In the genomic region with DNA sequence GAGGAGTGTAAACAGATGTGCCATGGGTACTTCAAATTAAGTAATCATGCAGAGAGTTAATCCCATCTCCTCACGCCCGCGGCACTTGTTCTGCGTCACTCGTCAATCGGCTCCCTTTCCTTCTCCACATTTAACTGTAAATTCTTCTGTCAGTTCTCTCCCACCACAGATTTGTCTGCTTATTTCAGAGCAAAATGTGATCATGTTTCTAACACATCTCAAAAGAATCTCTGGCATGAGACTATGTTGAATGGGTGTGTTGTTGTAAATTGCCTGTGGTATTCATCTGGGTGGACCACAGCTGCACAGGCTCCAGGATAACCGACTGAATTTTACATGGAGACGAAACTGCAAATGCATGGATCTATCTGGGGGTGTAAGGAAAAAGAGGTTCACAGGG, we compare ENCODE assay signal across 24 mouse cellular contexts.
DNase-seq lines count a peak whose midpoint lies in the region; ATAC-seq and TF ChIP-seq lines count a peak whose summit lies in the region.
"Had no signal": no experiment of that assay in that cellular context is flagged by ENCODE, and none has a peak within 500 bp of the region (broad histone marks: within the 10 kb centered on the region; RNA-seq: fewer than 3 reads in every experiment).

No protein-coding gene starts in this region.

- H3K4me1 ChIP-seq in limb, embryonic 14.5 days (ENCODE audit: control insufficient read depth, insufficient read depth, low read length), result no peaks in the 10 kb centered on the region
- H3K4me1 ChIP-seq: embryonic facial prominence, embryonic 12.5 days; heart, embryonic 13.5 days; liver, embryonic 12.5 days; stomach, embryonic 15.5 days had no signal

- no peak for TF ChIP-seq CTCF in left cerebral cortex, adult 2 months (IDR thresholded peaks at IDR 0.05)

- intact Hi-C loops in left cerebral cortex, adult 2 months (cut with DNase I), result no loop called here
- intact Hi-C loops in left cerebral cortex, postnatal 4 days (cut with DNase I), result no loop called here

- WGBS in limb, embryonic 14.5 days, result 66% methylated on average over 8 of the region's 8 CpGs

- H3K36me3 ChIP-seq in limb, embryonic 14.5 days (ENCODE audit: control insufficient read depth, insufficient read depth, low read length), result no peaks in the 10 kb centered on the region
- H3K36me3 ChIP-seq: embryonic facial prominence, embryonic 12.5 days; heart, embryonic 13.5 days; kidney, embryonic 15.5 days; liver, embryonic 12.5 days; stomach, embryonic 15.5 days had no signal

- H3K27me3 ChIP-seq in limb, embryonic 14.5 days (ENCODE audit: control insufficient read depth, insufficient read depth, low read length), result no peaks in the 10 kb centered on the region
- H3K27me3 ChIP-seq: embryonic facial prominence, embryonic 12.5 days; kidney, embryonic 15.5 days; liver, embryonic 12.5 days; stomach, embryonic 15.5 days had no signal

- H3K27ac ChIP-seq in left cerebral cortex, adult 2 months, result peak overlapping the region; percentile 58
- H3K27ac ChIP-seq in limb, embryonic 14.5 days (replicated peaks; ENCODE audit: low read depth, low read length), result no peak overlapping the region
- H3K27ac ChIP-seq: embryonic facial prominence, embryonic 12.5 days; heart, adult 2 months; heart, embryonic 13.5 days; kidney, embryonic 15.5 days; liver, embryonic 12.5 days; stomach, embryonic 15.5 days had no signal

- no peak overlapping the region for H3K4me3 ChIP-seq in left cerebral cortex, adult 2 months
- no peak overlapping the region for H3K4me3 ChIP-seq in limb, embryonic 14.5 days (replicated peaks; ENCODE audit: low read length)
- H3K4me3 ChIP-seq: embryonic facial prominence, embryonic 12.5 days; heart, adult 2 months; heart, embryonic 13.5 days; kidney, embryonic 15.5 days; liver, embryonic 12.5 days; stomach, embryonic 15.5 days had no signal

- no peaks in the 10 kb centered on the region for H3K9me3 ChIP-seq in limb, embryonic 14.5 days (ENCODE audit: control insufficient read depth, low read length)
- H3K9me3 ChIP-seq: embryonic facial prominence, embryonic 12.5 days; heart, embryonic 13.5 days; kidney, embryonic 15.5 days; liver, embryonic 12.5 days; stomach, embryonic 15.5 days had no signal

- DNase-seq in frontal cortex, postnatal 10 days (ENCODE audit: low spot score in 2 of 2), result no peak
- peak in 1 of 2 experiments; percentile 11 for DNase-seq in left cerebral cortex, adult 2 months (ENCODE audit: extremely low spot score in 1 of 2, low spot score in 2 of 2)
- DNase-seq in left cerebral cortex, postnatal 4 days, result no peak
- DNase-seq in Muller cell, postnatal 12 days (ENCODE audit: inconsistent ontology term), result peak; percentile 90
- peak; percentile 35 for DNase-seq in limb, embryonic 14.5 days (ENCODE audit: low spot score)
- no peak for DNase-seq in urinary bladder, postnatal 14 days (ENCODE audit: low spot score)
- no peak for DNase-seq in adrenal gland, postnatal 4 days (ENCODE audit: low spot score in 2 of 2)
- DNase-seq: adrenal gland, postnatal 25 days; cerebellum, adult 11-12 months; cerebellum, postnatal 10 days; gastrocnemius, postnatal 25 days; heart, adult 2 months; kidney, postnatal 36 days; layer of hippocampus, adult 9-11 months; lung, adult 2 months; thymus, postnatal 36 days had no signal

- peak; percentile 58 for ATAC-seq in frontal cortex, adult (ENCODE audit: low TSS enrichment)
- peak; percentile 76 for ATAC-seq in limb, embryonic 14.5 days (ENCODE audit: low FRiP score, low read depth)
- ATAC-seq: forebrain, embryonic 14.5 days; intestine, postnatal 0 days; liver, embryonic 12.5 days had no signal

- H3K9ac ChIP-seq in limb, embryonic 14.5 days (ENCODE audit: low read depth, low read length, severe bottlenecking), result no peak overlapping the region
- H3K9ac ChIP-seq: embryonic facial prominence, embryonic 12.5 days; heart, embryonic 13.5 days; kidney, embryonic 15.5 days; liver, embryonic 12.5 days; stomach, embryonic 15.5 days had no signal

- no peak overlapping the region for H3K4me2 ChIP-seq in limb, embryonic 14.5 days (replicated peaks; ENCODE audit: low read depth, low read length, severe bottlenecking)
- H3K4me2 ChIP-seq: embryonic facial prominence, embryonic 12.5 days; heart, embryonic 13.5 days; liver, embryonic 12.5 days; stomach, embryonic 15.5 days had no signal

- no peak for TF ChIP-seq POLR2A in limb, embryonic 14.5 days (IDR thresholded peaks at IDR 0.05; ENCODE audit: borderline replicate concordance, extremely low read depth, insufficient read depth, insufficient read length)

Comparison
In these comparisons a context has a peak if more than half of its experiments do, and no peak if none do; other contexts are left out.
1. DNase-seq: peak in Muller cell, postnatal 12 days (single experiment) and limb, embryonic 14.5 days (single experiment); none in frontal cortex, postnatal 10 days (0 of 2), left cerebral cortex, postnatal 4 days (single experiment), urinary bladder, postnatal 14 days (single experiment) and adrenal gland, postnatal 4 days (0 of 2).